Mouse (Mus musculus): ENCODE results near the gene Gpalpp1. TPM values are rescaled to one million over a fixed set of nuclear protein-coding genes. Genes with fewer than 3 reads are reported as not detected.
A peak's percentile ranks its signal among the peaks of the same experiment; 100 is the strongest.

The Gpalpp1 gene
- polyA plus RNA-seq, 1 experiment, result 1.1 TPM

- Histone ChIP-seq H3K4me1 (ENCODE audit: control insufficient read depth, insufficient read depth, insufficient read length, low read length) (peaks cover 25% of the 10 kb centered on the region), H3K27ac (ENCODE audit: insufficient read depth, low read depth, low read length) (no peak overlapping the region), H3K27me3 (ENCODE audit: control insufficient read depth, insufficient read depth, low read length) (no peaks in the 10 kb centered on the region), H3K4me3 (ENCODE audit: low read depth, low read length) (no peak overlapping the region), H3K36me3 (ENCODE audit: control insufficient read depth, insufficient read depth, low read length) (no peaks in the 10 kb centered on the region)
- 42% methylated on average over 9 of the region's 9 CpGs for WGBS
- TF ChIP-seq POLR2A (IDR thresholded peaks at IDR 0.05; ENCODE audit: low read depth, low read length) (no peak), CTCF (IDR thresholded peaks at IDR 0.05; ENCODE audit: extremely low read depth, insufficient read length, insufficient replicate concordance, low read depth, low read length) (peak; percentile 55; the same call in 1 of the 2 replicates)
These were observed 33.5 kb downstream of the Gpalpp1 start for GRCm38 (mm10) chr14:76077088-76077491.

GRCm38 (mm10) chr14:76076602-76077001, 34.0 kb downstream of the Gpalpp1 start:
- Histone ChIP-seq H3K27ac (ENCODE audit: insufficient read depth, low read depth, low read length) (no peak overlapping the region), H3K36me3 (ENCODE audit: control insufficient read depth, insufficient read depth, low read length) (no peaks in the 10 kb centered on the region), H3K4me1 (ENCODE audit: control insufficient read depth, insufficient read depth, insufficient read length, low read length) (peaks cover 25% of the 10 kb centered on the region), H3K27me3 (ENCODE audit: control insufficient read depth, insufficient read depth, low read length) (no peaks in the 10 kb centered on the region), H3K4me3 (ENCODE audit: low read depth, low read length) (no peak overlapping the region)
- no peak for TF ChIP-seq CTCF (IDR thresholded peaks at IDR 0.05; ENCODE audit: extremely low read depth, insufficient read length, insufficient replicate concordance, low read depth, low read length)
- no peak for TF ChIP-seq POLR2A (IDR thresholded peaks at IDR 0.05; ENCODE audit: low read depth, low read length)
- WGBS, result 48% methylated on average over 4 of the region's 4 CpGs

- peaks cover 25% of the 10 kb centered on the region for H3K4me1 ChIP-seq (ENCODE audit: control insufficient read depth, insufficient read depth, insufficient read length, low read length)
- no peaks in the 10 kb centered on the region for H3K36me3 ChIP-seq (ENCODE audit: control insufficient read depth, insufficient read depth, low read length)
- no peaks in the 10 kb centered on the region for H3K27me3 ChIP-seq (ENCODE audit: control insufficient read depth, insufficient read depth, low read length)
- no peak overlapping the region for H3K4me3 ChIP-seq (ENCODE audit: low read depth, low read length)
- 0 out of 2 replicates have a peak overlapping the region, but pooled peaks have one; percentile 10 for H3K27ac ChIP-seq (ENCODE audit: insufficient read depth, low read depth, low read length)
- no peak for TF ChIP-seq POLR2A (IDR thresholded peaks at IDR 0.05; ENCODE audit: low read depth, low read length)
- no peak for TF ChIP-seq CTCF (IDR thresholded peaks at IDR 0.05; ENCODE audit: extremely low read depth, insufficient read length, insufficient replicate concordance, low read depth, low read length)
- 26% methylated on average over 4 of the region's 4 CpGs for WGBS
These were observed 34.8 kb downstream of the Gpalpp1 start for GRCm38 (mm10) chr14:76075721-76076120.

- Histone ChIP-seq H3K36me3 (ENCODE audit: control insufficient read depth, insufficient read depth, low read length) (no peaks in the 10 kb centered on the region), H3K4me3 (ENCODE audit: low read depth, low read length) (no peak overlapping the region), H3K27ac (ENCODE audit: insufficient read depth, low read depth, low read length) (no peak overlapping the region), H3K4me1 (ENCODE audit: control insufficient read depth, insufficient read depth, insufficient read length, low read length) (peaks cover 25% of the 10 kb centered on the region), H3K27me3 (ENCODE audit: control insufficient read depth, insufficient read depth, low read length) (no peaks in the 10 kb centered on the region)
- WGBS, result 66% methylated on average over 1 of the region's 1 CpGs
- TF ChIP-seq POLR2A (IDR thresholded peaks at IDR 0.05; ENCODE audit: low read depth, low read length) (no peak), CTCF (IDR thresholded peaks at IDR 0.05; ENCODE audit: extremely low read depth, insufficient read length, insufficient replicate concordance, low read depth, low read length) (no peak)
These were observed 36.4 kb downstream of the Gpalpp1 start for GRCm38 (mm10) chr14:76074206-76074605.

- Histone ChIP-seq H3K27ac (ENCODE audit: insufficient read depth, low read depth, low read length) (peak overlapping the region; percentile 87), H3K36me3 (ENCODE audit: control insufficient read depth, insufficient read depth, low read length) (no peaks in the 10 kb centered on the region), H3K4me3 (ENCODE audit: low read depth, low read length) (no peak overlapping the region), H3K27me3 (ENCODE audit: control insufficient read depth, insufficient read depth, low read length) (no peaks in the 10 kb centered on the region), H3K4me1 (ENCODE audit: control insufficient read depth, insufficient read depth, insufficient read length, low read length) (peaks cover 25% of the 10 kb centered on the region)
- TF ChIP-seq POLR2A (IDR thresholded peaks at IDR 0.05; ENCODE audit: low read depth, low read length) (no peak), CTCF (IDR thresholded peaks at IDR 0.05; ENCODE audit: extremely low read depth, insufficient read length, insufficient replicate concordance, low read depth, low read length) (no peak)
- WGBS, result 36% methylated on average over 2 of the region's 2 CpGs
These were observed 37.9 kb downstream of the Gpalpp1 start for GRCm38 (mm10) chr14:76072626-76073025.

GRCm38 (mm10) chr14:76069296-76069695, 41.3 kb downstream of the Gpalpp1 start:
- WGBS, result 78% methylated on average over 4 of the region's 4 CpGs

GRCm38 (mm10) chr14:76068296-76068695, 42.3 kb downstream of the Gpalpp1 start:
- Histone ChIP-seq H3K4me1 (ENCODE audit: control insufficient read depth, insufficient read depth, insufficient read length, low read length) (peaks cover 9% of the 10 kb centered on the region), H3K27ac (ENCODE audit: insufficient read depth, low read depth, low read length) (no peak overlapping the region), H3K27me3 (ENCODE audit: control insufficient read depth, insufficient read depth, low read length) (no peaks in the 10 kb centered on the region), H3K4me3 (ENCODE audit: low read depth, low read length) (no peak overlapping the region), H3K36me3 (ENCODE audit: control insufficient read depth, insufficient read depth, low read length) (no peaks in the 10 kb centered on the region)
- 25% methylated on average over 4 of the region's 4 CpGs for WGBS
- TF ChIP-seq CTCF (IDR thresholded peaks at IDR 0.05; ENCODE audit: extremely low read depth, insufficient read length, insufficient replicate concordance, low read depth, low read length), result no peak
- TF ChIP-seq POLR2A (IDR thresholded peaks at IDR 0.05; ENCODE audit: low read depth, low read length), result no peak

More at GRCm38 (mm10) chr14:76069296-76069695, 41.3 kb downstream of the Gpalpp1 start:
- no peak for TF ChIP-seq POLR2A (IDR thresholded peaks at IDR 0.05; ENCODE audit: low read depth, low read length)
- TF ChIP-seq CTCF (IDR thresholded peaks at IDR 0.05; ENCODE audit: extremely low read depth, insufficient read length, insufficient replicate concordance, low read depth, low read length), result no peak
- Histone ChIP-seq H3K27ac (ENCODE audit: insufficient read depth, low read depth, low read length) (no peak overlapping the region), H3K4me1 (ENCODE audit: control insufficient read depth, insufficient read depth, insufficient read length, low read length) (peaks cover 17% of the 10 kb centered on the region), H3K4me3 (ENCODE audit: low read depth, low read length) (no peak overlapping the region), H3K27me3 (ENCODE audit: control insufficient read depth, insufficient read depth, low read length) (no peaks in the 10 kb centered on the region), H3K36me3 (ENCODE audit: control insufficient read depth, insufficient read depth, low read length) (no peaks in the 10 kb centered on the region)
